Mouse (Mus musculus) intestine, embryonic 15.5 days (tissue): ENCODE measurements around the gene Vipr2. TPM values are rescaled to one million over a fixed set of nuclear protein-coding genes. Genes with fewer than 3 reads are reported as not detected.

Source experiments
- ATAC-seq: fragments of 200-750 bp; cut with Nextera tagmentation; 2 replicates; pipeline ENCODE4 v1.8.0; 2017; ENCODE audit warnings: moderate TSS enrichment, moderate library complexity
- H3K27ac ChIP-seq: fragments of 300-500 bp; sonication (generic); 2 replicates; pipeline ENCODE4 v1.5.1; 2015; ENCODE audit warnings: mild to moderate bottlenecking, inconsistent platforms
- H3K27me3 ChIP-seq: fragments of 300-500 bp; sonication (generic); replicated peaks from 2 replicates; pipeline ENCODE4 v1.6.1; 2015; ENCODE audit warnings: inconsistent platforms
- H3K36me3 ChIP-seq: fragments of 300-500 bp; sonication (generic); 2 replicates; pipeline ENCODE4 v1.6.1; 2015; ENCODE audit warnings: inconsistent platforms
- H3K4me1 ChIP-seq: fragments of 300-500 bp; sonication (generic); replicated peaks from 2 replicates; pipeline ENCODE4 v1.6.1; 2015; ENCODE audit warnings: inconsistent platforms
- H3K4me2 ChIP-seq: fragments of 300-500 bp; sonication (generic); replicated peaks from 2 replicates; pipeline ENCODE4 v1.6.1; 2015; ENCODE audit warnings: mild to moderate bottlenecking, inconsistent platforms
- H3K4me3 ChIP-seq: fragments of 300-500 bp; sonication (generic); replicated peaks from 2 replicates; pipeline ENCODE4 v1.5.1; 2015; ENCODE audit warnings: inconsistent platforms
- H3K9ac ChIP-seq: fragments of 300-500 bp; sonication (generic); 2 replicates; pipeline ENCODE4 v1.6.1; 2015; ENCODE audit warnings: inconsistent platforms
- H3K9me3 ChIP-seq: fragments of 300-500 bp; sonication (generic); 2 replicates; pipeline ENCODE4 v1.6.1; 2016; ENCODE audit warnings: inconsistent platforms
- WGBS: fragments of 180-500 bp; shearing (Covaris S2); methylation state at CpG from one replicate; pipeline ENCODE4 v1.1.7; 2015; 5-methylcytosine and 5-hydroxymethylcytosine counted together
- polyA plus RNA-seq: library from polyadenylated mRNA; unstranded; fragments of >200 nt; fragmentation: Nextera tagmentation; extraction: Ambion mirVana; gene quantifications from 2 replicates; pipeline ENCODE4 v1.2.1, GENCODE M21; 2015

Gene Vipr2
- polyA plus RNA-seq, 1 experiment from 2014 or later = 2.5 TPM

GRCm38 (mm10) chr12:116111007-116111694 lies 33.6 kb downstream of the Vipr2 start:
- Histone ChIP-seq H3K4me3 (no peak overlapping the region), H3K27ac (no peak overlapping the region), H3K36me3 (no peaks in the 10 kb centered on the region), H3K4me1 (no peaks in the 10 kb centered on the region), H3K27me3 (no peaks in the 10 kb centered on the region), H3K9me3 (no peaks in the 10 kb centered on the region), H3K9ac (no peak overlapping the region), H3K4me2 (no peak overlapping the region)
- WGBS = 59% methylated on average over 7 of the region's 7 CpGs
- ATAC-seq = no peak

GRCm38 (mm10) chr12:116115781-116116180 lies 38.3 kb downstream of the Vipr2 start:
- Histone ChIP-seq H3K4me2 (no peak overlapping the region), H3K27ac (no peak overlapping the region), H3K4me3 (no peak overlapping the region), H3K27me3 (no peaks in the 10 kb centered on the region), H3K9me3 (no peaks in the 10 kb centered on the region), H3K4me1 (no peaks in the 10 kb centered on the region), H3K36me3 (no peaks in the 10 kb centered on the region), H3K9ac (no peak overlapping the region)
- no peak for ATAC-seq
- WGBS = 88% methylated on average over 2 of the region's 2 CpGs

GRCm38 (mm10) chr12:116116455-116116854 lies 38.9 kb downstream of the Vipr2 start:
- Histone ChIP-seq H3K4me2 (no peak overlapping the region), H3K27me3 (no peaks in the 10 kb centered on the region), H3K27ac (no peak overlapping the region), H3K36me3 (no peaks in the 10 kb centered on the region), H3K9me3 (no peaks in the 10 kb centered on the region), H3K4me1 (no peaks in the 10 kb centered on the region), H3K4me3 (no peak overlapping the region), H3K9ac (no peak overlapping the region)
- 88% methylated on average over 5 of the region's 5 CpGs for WGBS
- ATAC-seq = no peak

GRCm38 (mm10) chr12:116117352-116117929 lies 39.9 kb downstream of the Vipr2 start:
- H3K27me3 ChIP-seq = no peaks in the 10 kb centered on the region
- H3K4me2 ChIP-seq = no peak overlapping the region
- no peaks in the 10 kb centered on the region for H3K36me3 ChIP-seq
- H3K4me3 ChIP-seq = no peak overlapping the region
- H3K27ac ChIP-seq = no peak overlapping the region
- 58% methylated on average over 5 of the region's 5 CpGs for WGBS
- no peak overlapping the region for H3K9ac ChIP-seq
- H3K9me3 ChIP-seq = no peaks in the 10 kb centered on the region
- peak; percentile 63; the same call in 1 of the 2 replicates for ATAC-seq
- H3K4me1 ChIP-seq = no peaks in the 10 kb centered on the region

GRCm38 (mm10) chr12:116119001-116119400 lies 41.5 kb downstream of the Vipr2 start:
- no peaks in the 10 kb centered on the region for H3K36me3 ChIP-seq
- no peaks in the 10 kb centered on the region for H3K4me1 ChIP-seq
- no peak overlapping the region for H3K4me2 ChIP-seq
- 80% methylated on average over 3 of the region's 3 CpGs for WGBS
- H3K4me3 ChIP-seq = no peak overlapping the region
- H3K9ac ChIP-seq = no peak overlapping the region
- H3K9me3 ChIP-seq = no peaks in the 10 kb centered on the region
- H3K27me3 ChIP-seq = no peaks in the 10 kb centered on the region
- no peak overlapping the region for H3K27ac ChIP-seq
- no peak for ATAC-seq

- WGBS = 74% methylated on average over 3 of the region's 3 CpGs
- no peaks in the 10 kb centered on the region for H3K36me3 ChIP-seq
- no peak for ATAC-seq
Observed at GRCm38 (mm10) chr12:116123786-116124185, 46.3 kb downstream of the Vipr2 start.

GRCm38 (mm10) chr12:116130936-116131335 lies 53.4 kb downstream of the Vipr2 start:
- no peak overlapping the region for H3K4me3 ChIP-seq
- H3K36me3 ChIP-seq = no peaks in the 10 kb centered on the region
- no peak for ATAC-seq
- H3K27me3 ChIP-seq = no peaks in the 10 kb centered on the region
- WGBS = 78% methylated on average over 7 of the region's 7 CpGs
- no peaks in the 10 kb centered on the region for H3K4me1 ChIP-seq
- no peak overlapping the region for H3K9ac ChIP-seq
- no peak overlapping the region for H3K4me2 ChIP-seq
- no peak overlapping the region for H3K27ac ChIP-seq
- no peaks in the 10 kb centered on the region for H3K9me3 ChIP-seq

More at GRCm38 (mm10) chr12:116123786-116124185, 46.3 kb downstream of the Vipr2 start:
- H3K4me2 ChIP-seq = no peak overlapping the region
- no peaks in the 10 kb centered on the region for H3K4me1 ChIP-seq
- no peak overlapping the region for H3K9ac ChIP-seq
- no peak overlapping the region for H3K27ac ChIP-seq
- H3K9me3 ChIP-seq = no peaks in the 10 kb centered on the region
- H3K27me3 ChIP-seq = no peaks in the 10 kb centered on the region
- no peak overlapping the region for H3K4me3 ChIP-seq

- no peak overlapping the region for H3K4me3 ChIP-seq
- no peaks in the 10 kb centered on the region for H3K36me3 ChIP-seq
- no peaks in the 10 kb centered on the region for H3K27me3 ChIP-seq
- 90% methylated on average over 5 of the region's 5 CpGs for WGBS
- no peak overlapping the region for H3K9ac ChIP-seq
- H3K27ac ChIP-seq = no peak overlapping the region
- no peak for ATAC-seq
- no peaks in the 10 kb centered on the region for H3K4me1 ChIP-seq
- no peak overlapping the region for H3K4me2 ChIP-seq
- H3K9me3 ChIP-seq = no peaks in the 10 kb centered on the region
Observed at GRCm38 (mm10) chr12:116132909-116133308, 55.4 kb downstream of the Vipr2 start.

- WGBS = 79% methylated on average over 4 of the region's 4 CpGs
- no peak overlapping the region for H3K4me3 ChIP-seq
- no peak overlapping the region for H3K4me2 ChIP-seq
- H3K27ac ChIP-seq = no peak overlapping the region
- H3K9me3 ChIP-seq = no peaks in the 10 kb centered on the region
- no peaks in the 10 kb centered on the region for H3K27me3 ChIP-seq
- no peaks in the 10 kb centered on the region for H3K36me3 ChIP-seq
- H3K4me1 ChIP-seq = no peaks in the 10 kb centered on the region
- ATAC-seq = no peak
- H3K9ac ChIP-seq = no peak overlapping the region
Observed at GRCm38 (mm10) chr12:116135906-116136305, 58.4 kb downstream of the Vipr2 start.

- H3K27ac ChIP-seq = no peak overlapping the region
Observed at GRCm38 (mm10) chr12:116138322-116139205, 61.0 kb downstream of the Vipr2 start.

GRCm38 (mm10) chr12:116140605-116141004 lies 63.1 kb downstream of the Vipr2 start:
- 85% methylated on average over 2 of the region's 2 CpGs for WGBS
- no peaks in the 10 kb centered on the region for H3K36me3 ChIP-seq
- ATAC-seq = no peak

More at GRCm38 (mm10) chr12:116138322-116139205, 61.0 kb downstream of the Vipr2 start:
- Histone ChIP-seq H3K9ac (no peak overlapping the region), H3K4me2 (no peak overlapping the region), H3K4me1 (no peaks in the 10 kb centered on the region), H3K9me3 (no peaks in the 10 kb centered on the region), H3K27me3 (no peaks in the 10 kb centered on the region), H3K4me3 (no peak overlapping the region), H3K36me3 (no peaks in the 10 kb centered on the region)
- 71% methylated on average over 7 of the region's 7 CpGs for WGBS
- ATAC-seq = no peak

GRCm38 (mm10) chr12:116141816-116142215 lies 64.3 kb downstream of the Vipr2 start:
- Histone ChIP-seq H3K27ac (no peak overlapping the region), H3K4me2 (no peak overlapping the region), H3K4me1 (no peaks in the 10 kb centered on the region), H3K27me3 (no peaks in the 10 kb centered on the region), H3K9ac (no peak overlapping the region), H3K36me3 (no peaks in the 10 kb centered on the region), H3K4me3 (no peak overlapping the region), H3K9me3 (no peaks in the 10 kb centered on the region)
- WGBS = 88% methylated on average over 2 of the region's 2 CpGs
- no peak for ATAC-seq

More at GRCm38 (mm10) chr12:116140605-116141004, 63.1 kb downstream of the Vipr2 start:
- H3K4me1 ChIP-seq = no peaks in the 10 kb centered on the region
- no peak overlapping the region for H3K4me3 ChIP-seq
- H3K9ac ChIP-seq = no peak overlapping the region
- H3K9me3 ChIP-seq = no peaks in the 10 kb centered on the region
- no peaks in the 10 kb centered on the region for H3K27me3 ChIP-seq
- H3K4me2 ChIP-seq = no peak overlapping the region
- H3K27ac ChIP-seq = no peak overlapping the region
